Mouse (Mus musculus) hindbrain, embryonic 16.5 days (tissue): ENCODE measurements around the gene Rnf43. TPM values are rescaled to one million over a fixed set of nuclear protein-coding genes. Genes with fewer than 3 reads are reported as not detected.
A peak's percentile ranks its signal among the peaks of the same experiment; 100 is the strongest.

ENCODE experiments used
- ATAC-seq: fragments of 200-750 bp; cut with Nextera tagmentation; 2 replicates; pipeline ENCODE4 v1.8.0; 2017; ENCODE audit warnings: moderate TSS enrichment, moderate library complexity
- H3K27ac ChIP-seq: fragments of 300-500 bp; sonication (generic); 2 replicates; pipeline ENCODE4 v1.5.1; 2014; ENCODE audit warnings: low read depth, mild to moderate bottlenecking, control low read depth, low read length, moderate library complexity
- H3K27me3 ChIP-seq: fragments of 300-500 bp; sonication (generic); replicated peaks from 2 replicates; pipeline ENCODE4 v1.6.1; 2014; ENCODE audit warnings: low read length; ENCODE audit not compliant: control insufficient read depth, insufficient read depth
- H3K36me3 ChIP-seq: fragments of 300-500 bp; sonication (generic); 2 replicates; pipeline ENCODE4 v1.6.1; 2014; ENCODE audit warnings: mild to moderate bottlenecking, low read length, moderate library complexity, mixed read lengths; ENCODE audit not compliant: control insufficient read depth, insufficient read depth
- H3K4me1 ChIP-seq: fragments of 300-500 bp; sonication (generic); 2 replicates; pipeline ENCODE4 v1.6.1; 2014; ENCODE audit warnings: low read depth, low read length; ENCODE audit not compliant: control insufficient read depth, insufficient read depth
- H3K4me2 ChIP-seq: fragments of 300-500 bp; sonication (generic); 2 replicates; pipeline ENCODE4 v1.6.1; 2014; ENCODE audit warnings: mild to moderate bottlenecking, low read length, control low read depth, moderate library complexity
- H3K4me3 ChIP-seq: fragments of 300-500 bp; sonication (generic); 2 replicates; pipeline ENCODE4 v1.5.1; 2014; ENCODE audit warnings: mild to moderate bottlenecking, low read length, control low read depth, moderate library complexity
- H3K9ac ChIP-seq: fragments of 300-500 bp; sonication (generic); 2 replicates; pipeline ENCODE4 v1.6.1; 2014; ENCODE audit warnings: low read depth, mild to moderate bottlenecking, control low read depth, low read length, moderate library complexity
- H3K9me3 ChIP-seq: fragments of 300-500 bp; sonication (generic); 2 replicates; pipeline ENCODE4 v1.6.1; 2014; ENCODE audit warnings: mild to moderate bottlenecking, low read length, moderate library complexity; ENCODE audit not compliant: control insufficient read depth
- WGBS: fragments of 180-500 bp; shearing (Covaris S2); extraction: QIAGEN DNeasy Blood & Tissue Kit; methylation state at CpG from one replicate; pipeline ENCODE4 v1.1.7; 2014; 5-methylcytosine and 5-hydroxymethylcytosine counted together
- polyA plus RNA-seq: library from polyadenylated mRNA; unstranded; fragments of >200 nt; fragmentation: Nextera tagmentation; extraction: Ambion mirVana; gene quantifications from 2 replicates; pipeline ENCODE4 v1.2.1, GENCODE M21; 2015

Gene Rnf43
- polyA plus RNA-seq, 1 experiment from 2014 or later = 0.71 TPM

- WGBS = 93% methylated on average over 25 of the region's 25 CpGs
- H3K27me3 ChIP-seq = no peaks in the 10 kb centered on the region
- H3K4me1 ChIP-seq = peaks cover 10% of the 10 kb centered on the region
- no peak for ATAC-seq
- H3K4me3 ChIP-seq = no peak overlapping the region
- no peaks in the 10 kb centered on the region for H3K9me3 ChIP-seq
- H3K4me2 ChIP-seq = no peak overlapping the region
- H3K9ac ChIP-seq = no peak overlapping the region
- no peaks in the 10 kb centered on the region for H3K36me3 ChIP-seq
- no peak overlapping the region for H3K27ac ChIP-seq
Measured at GRCm38 (mm10) chr11:87757001-87757954, 94.8 kb downstream of the Rnf43 start.

DNA sequence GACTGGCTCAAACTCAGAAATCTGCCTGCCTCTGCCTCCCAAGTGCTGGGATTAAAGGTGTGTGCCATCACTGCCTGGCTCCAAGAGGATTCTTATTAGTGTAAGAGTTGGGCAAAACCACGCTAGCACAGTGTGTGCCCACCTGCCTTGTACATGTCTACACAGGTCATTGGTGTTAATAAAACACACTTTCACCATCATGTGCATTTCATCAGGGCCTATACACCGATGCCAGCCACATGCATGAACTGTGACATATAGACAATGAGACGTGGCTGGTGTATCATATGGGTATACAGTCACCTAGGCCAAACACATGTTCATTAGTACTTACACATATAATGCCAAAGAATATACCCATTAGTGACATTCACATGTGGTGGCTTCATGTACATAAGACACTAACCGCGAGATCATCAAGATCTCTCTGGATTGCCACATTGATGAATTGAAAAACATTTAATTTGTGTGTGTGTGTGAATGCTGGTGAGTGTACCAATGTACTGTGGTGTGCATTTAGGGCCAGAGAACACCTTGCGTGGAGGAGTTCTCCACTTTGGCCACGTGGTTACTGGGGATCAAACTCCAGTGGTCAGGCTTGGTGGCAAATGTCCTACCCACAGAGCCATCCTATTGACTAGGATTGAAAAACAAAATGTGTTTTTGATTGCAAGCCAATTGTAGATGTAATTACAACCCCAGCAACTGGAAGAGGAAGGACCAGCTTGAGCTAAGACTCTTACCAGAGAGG, 95.8 kb downstream of the Rnf43 start:
- H3K4me2 ChIP-seq = no peak overlapping the region
- no peak overlapping the region for H3K4me3 ChIP-seq

GRCm38 (mm10) chr11:87758957-87759608, 96.6 kb downstream of the Rnf43 start:
- Histone ChIP-seq H3K27me3 (no peaks in the 10 kb centered on the region), H3K4me1 (peaks cover 17% of the 10 kb centered on the region), H3K36me3 (no peaks in the 10 kb centered on the region), H3K9ac (no peak overlapping the region), H3K4me2 (no peak overlapping the region), H3K4me3 (no peak overlapping the region), H3K9me3 (no peaks in the 10 kb centered on the region), H3K27ac (no peak overlapping the region)
- no peak for ATAC-seq
- 82% methylated on average over 4 of the region's 4 CpGs for WGBS

More for the DNA sequence above, 95.8 kb downstream of the Rnf43 start:
- H3K27me3 ChIP-seq = no peaks in the 10 kb centered on the region
- H3K9ac ChIP-seq = no peak overlapping the region
- no peaks in the 10 kb centered on the region for H3K9me3 ChIP-seq
- ATAC-seq = no peak
- H3K27ac ChIP-seq = no peak overlapping the region
- H3K36me3 ChIP-seq = no peaks in the 10 kb centered on the region
- peaks cover 14% of the 10 kb centered on the region for H3K4me1 ChIP-seq
- 83% methylated on average over 7 of the region's 7 CpGs for WGBS

DNA sequence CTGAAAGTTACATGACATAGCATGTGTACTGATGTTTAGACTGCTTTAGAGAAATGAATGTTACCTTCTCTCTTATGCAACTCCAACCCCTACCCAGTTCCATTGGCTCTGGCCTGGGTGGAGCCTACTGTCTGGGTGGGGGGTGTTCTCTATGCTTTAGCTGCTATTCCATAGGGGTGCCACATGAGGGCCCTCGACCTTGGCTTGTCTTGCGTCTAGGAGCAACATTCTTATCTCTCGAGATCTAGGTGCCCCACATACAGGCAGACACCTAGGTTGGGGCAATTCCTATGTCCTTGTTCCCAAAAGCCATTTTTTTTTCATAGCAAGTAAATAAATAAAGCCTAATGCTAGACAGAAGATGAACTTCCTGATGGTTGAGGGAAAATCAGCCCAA, 97.1 kb downstream of the Rnf43 start:
- no peaks in the 10 kb centered on the region for H3K36me3 ChIP-seq
- 3% methylated on average over 3 of the region's 3 CpGs for WGBS
- H3K27me3 ChIP-seq = no peaks in the 10 kb centered on the region
- peak overlapping the region; percentile 82; the same call in 1 of the 2 replicates for H3K27ac ChIP-seq
- no peaks in the 10 kb centered on the region for H3K9me3 ChIP-seq
- H3K4me2 ChIP-seq = peak overlapping the region; percentile 93
- no peak overlapping the region; the same call in 1 of the 2 replicates for H3K9ac ChIP-seq
- ATAC-seq = no peak
- peaks cover 18% of the 10 kb centered on the region for H3K4me1 ChIP-seq
- no peak overlapping the region; the same call in 1 of the 2 replicates for H3K4me3 ChIP-seq

DNA sequence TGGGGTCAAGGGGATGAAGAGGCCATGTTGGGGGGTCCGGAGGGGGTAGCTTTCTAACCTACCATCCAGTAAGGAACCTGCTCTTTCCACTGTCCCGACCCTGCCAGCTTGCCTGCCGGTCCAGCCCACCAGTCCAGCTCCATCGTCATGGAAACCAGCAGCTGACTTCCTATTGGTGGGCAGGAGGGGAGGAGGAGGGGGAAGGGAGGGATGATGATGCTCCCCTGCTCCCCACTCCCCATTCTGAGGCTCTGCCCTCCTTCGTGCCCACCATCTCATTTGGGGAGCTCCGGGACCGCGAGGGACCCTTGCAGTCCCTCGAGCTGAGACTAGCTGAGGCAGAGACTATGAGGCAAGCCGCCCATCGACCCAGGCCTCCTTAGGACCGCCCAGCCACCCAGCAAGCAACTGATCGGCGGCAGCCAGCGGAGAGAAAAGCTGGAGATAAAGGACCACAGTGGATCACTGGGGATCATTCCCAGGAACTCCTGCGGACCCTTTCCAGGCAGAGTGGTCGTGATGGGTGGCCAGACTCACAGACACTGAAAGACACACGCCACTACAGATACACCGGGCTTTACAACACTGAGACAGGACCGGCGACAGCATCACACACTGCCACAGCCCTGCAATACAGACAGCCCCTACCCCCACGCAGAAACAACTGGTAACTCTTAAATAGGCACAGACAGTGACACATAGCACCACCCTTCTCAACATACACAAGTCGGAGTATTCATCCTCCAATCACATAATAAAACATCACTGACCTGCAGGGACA, 98.0 kb downstream of the Rnf43 start, which contains the start of gene Tspoap1:
Gene Tspoap1, plus strand, starts transcription at position 241 of the 781 bp plus-strand sequence.
- Histone ChIP-seq H3K4me1 (peaks cover 27% of the 10 kb centered on the region), H3K4me3 (peak within 1 kb of the TSS; percentile 73), H3K4me2 (peak within 1 kb of the TSS; percentile 93), H3K9me3 (no peaks in the 10 kb centered on the region), H3K9ac (peak within 1 kb of the TSS; percentile 83), H3K27me3 (no peaks in the 10 kb centered on the region), H3K27ac (peak within 1 kb of the TSS; percentile 82), H3K36me3 (no peaks in the 10 kb centered on the region)
- WGBS = 4% methylated on average over 23 of the region's 23 CpGs
- peak; percentile 86 for ATAC-seq

DNA sequence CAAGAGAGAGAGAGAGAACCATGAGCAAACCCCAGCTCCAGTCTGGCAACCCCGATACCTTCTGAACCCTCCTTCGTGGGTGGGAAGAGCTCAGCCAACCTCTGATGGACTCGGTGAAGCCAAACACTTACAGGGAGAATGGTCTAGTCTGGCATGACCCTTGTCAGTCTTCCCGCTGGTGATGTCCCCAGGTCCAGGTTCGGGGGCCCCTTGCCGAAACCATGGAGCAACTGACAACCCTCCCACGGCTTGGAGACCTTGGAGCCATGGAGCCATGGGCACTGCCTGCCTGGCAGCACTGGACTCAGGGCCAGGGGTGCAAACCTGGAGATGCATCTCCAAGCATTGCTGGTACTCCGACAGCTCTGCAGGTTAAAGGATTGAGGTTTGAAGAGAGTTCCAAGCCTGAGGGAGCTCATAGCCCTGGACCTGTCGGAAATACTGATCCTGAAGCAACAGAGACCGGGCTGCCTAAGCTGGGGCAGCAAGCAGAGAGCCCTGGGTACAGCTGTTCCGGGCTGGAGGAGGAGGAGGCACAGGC, 98.7 kb downstream of the Rnf43 start:
- Histone ChIP-seq H3K4me3 (peak overlapping the region; percentile 73), H3K9me3 (no peaks in the 10 kb centered on the region), H3K9ac (peak overlapping the region; percentile 83), H3K4me2 (peak overlapping the region; percentile 93), H3K36me3 (no peaks in the 10 kb centered on the region), H3K27ac (no peak overlapping the region; the same call in 1 of the 2 replicates), H3K4me1 (peaks cover 27% of the 10 kb centered on the region), H3K27me3 (no peaks in the 10 kb centered on the region)
- 51% methylated on average over 11 of the region's 11 CpGs for WGBS
- no peak for ATAC-seq

DNA sequence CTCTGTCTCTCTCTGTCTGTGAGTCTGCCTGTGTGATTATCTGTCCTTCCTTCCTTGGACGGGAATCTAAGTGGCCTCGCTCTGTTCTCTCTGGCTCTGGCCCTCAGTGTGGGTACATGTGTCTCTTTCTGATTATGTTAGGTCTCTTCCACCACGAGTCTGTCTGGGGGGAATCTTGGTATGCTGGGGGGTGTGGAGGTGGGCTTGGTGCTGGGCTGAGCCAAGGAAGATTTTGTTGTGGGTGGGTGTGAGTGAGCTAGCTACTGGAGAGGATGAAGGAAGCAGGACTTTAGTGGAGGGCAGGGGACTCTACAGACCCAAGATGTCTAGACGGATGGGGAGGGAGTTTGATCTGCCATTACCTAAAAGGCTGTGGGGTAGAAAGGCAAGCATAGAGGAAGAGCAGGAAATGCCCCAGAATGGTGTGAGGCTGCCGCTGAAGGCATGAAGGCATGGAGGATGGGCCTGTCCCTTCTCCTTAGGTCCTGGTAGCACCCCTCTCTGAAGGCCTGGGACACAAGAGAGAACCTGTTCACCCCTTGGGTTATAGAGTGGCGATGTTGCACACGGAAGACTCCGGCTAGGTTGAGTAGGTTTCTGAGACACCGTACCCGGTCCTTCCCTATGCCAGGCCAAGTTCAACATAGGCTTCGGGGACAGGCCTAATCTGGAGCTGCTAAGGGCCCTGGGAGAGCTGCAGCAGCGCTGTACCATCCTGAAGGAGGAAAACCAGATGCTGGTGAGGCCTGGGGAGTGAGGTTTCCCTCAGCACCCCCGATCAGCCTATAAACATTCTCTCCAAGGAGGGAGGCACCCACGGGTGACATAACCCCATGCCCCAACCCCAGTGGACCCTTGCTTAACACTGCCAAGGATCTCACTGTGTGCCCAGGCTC, 99.5 kb downstream of the Rnf43 start:
- no peak for ATAC-seq
- Histone ChIP-seq H3K9ac (peak overlapping the region; percentile 83), H3K9me3 (no peaks in the 10 kb centered on the region), H3K4me2 (peak overlapping the region; percentile 93), H3K36me3 (no peaks in the 10 kb centered on the region), H3K27ac (no peak overlapping the region; the same call in 1 of the 2 replicates), H3K27me3 (no peaks in the 10 kb centered on the region), H3K4me1 (peaks cover 27% of the 10 kb centered on the region), H3K4me3 (peak overlapping the region; percentile 73)
- WGBS = 66% methylated on average over 14 of the region's 14 CpGs
